ENCODE assay signal across 15 mouse cellular contexts in the genomic region with DNA sequence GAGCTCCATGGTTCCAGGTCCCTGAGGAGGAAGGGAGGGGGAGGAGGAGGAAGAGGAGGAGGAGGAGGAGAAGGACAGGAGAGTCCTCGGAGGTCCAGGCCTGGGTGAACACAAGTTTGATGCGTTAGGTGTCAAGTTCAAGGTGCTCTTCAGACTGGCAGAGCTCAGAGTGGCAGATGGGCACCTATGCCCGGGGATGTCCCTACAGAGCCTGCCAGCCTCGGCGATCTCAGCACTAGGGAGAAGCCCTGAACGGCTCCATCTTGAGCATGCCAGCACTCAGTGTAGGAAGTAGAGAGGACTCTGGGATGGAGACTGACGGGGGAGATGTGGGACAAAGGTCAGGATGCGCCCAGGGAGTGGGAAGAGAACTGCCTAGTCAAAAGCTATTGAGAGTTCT. TPM values are rescaled to one million over a fixed set of nuclear protein-coding genes. Genes with fewer than 3 reads are reported as not detected.
DNase-seq lines count a peak whose midpoint lies in the region; ATAC-seq and TF ChIP-seq lines count a peak whose summit lies in the region.
"Had no signal": no experiment of that assay in that cellular context is flagged by ENCODE, and none has a peak within 500 bp of the region (broad histone marks: within the 10 kb centered on the region; RNA-seq: fewer than 3 reads in every experiment).

No protein-coding gene starts in this region.

- DNase-seq in cerebellum, postnatal 25 days: peak; percentile 48 to 57
- no peak for DNase-seq in cerebellum, postnatal 14 days
- DNase-seq in hindbrain, embryonic 11.5 days (ENCODE audit: low spot score): no peak
- DNase-seq in neural tube, embryonic 10.5 days (ENCODE audit: extremely low spot score, low spot score): no peak
- DNase-seq in stomach, postnatal 0 days (ENCODE audit: low spot score): no peak
- DNase-seq in spleen, postnatal 10 days (ENCODE audit: low spot score in 2 of 2): no peak
- DNase-seq: adrenal gland, adult 8-10 months; heart, postnatal 4 days; kidney, adult 9 months; thymus, adult 18-20 months had no signal

- peaks cover 13% of the 10 kb centered on the region for H3K4me1 ChIP-seq in hindbrain, embryonic 16.5 days (ENCODE audit: control insufficient read depth, insufficient read depth, low read depth, low read length)
- peaks cover 6% of the 10 kb centered on the region for H3K4me1 ChIP-seq in hindbrain, embryonic 11.5 days (replicated peaks; ENCODE audit: control insufficient read depth, insufficient read depth, low read length)
- H3K4me1 ChIP-seq in neural tube, embryonic 12.5 days: peaks cover 33% of the 10 kb centered on the region
- peaks cover 2% of the 10 kb centered on the region; the same call in 1 of the 2 replicates for H3K4me1 ChIP-seq in stomach, postnatal 0 days (replicated peaks; ENCODE audit: control insufficient read depth, insufficient read depth)

- no peak for ATAC-seq in hindbrain, embryonic 16.5 days
- no peak for ATAC-seq in hindbrain, embryonic 11.5 days (ENCODE audit: low FRiP score)
- ATAC-seq in neural tube, embryonic 12.5 days (ENCODE audit: low FRiP score, low read depth): no peak
- no peak for ATAC-seq in stomach, postnatal 0 days (ENCODE audit: low FRiP score, low TSS enrichment)

- no peaks in the 10 kb centered on the region for H3K27me3 ChIP-seq in hindbrain, embryonic 16.5 days (replicated peaks; ENCODE audit: control insufficient read depth, insufficient read depth, low read length)
- no peaks in the 10 kb centered on the region for H3K27me3 ChIP-seq in hindbrain, embryonic 11.5 days (ENCODE audit: control insufficient read depth, insufficient read depth, low read length)
- no peaks in the 10 kb centered on the region for H3K27me3 ChIP-seq in neural tube, embryonic 12.5 days (replicated peaks)
- no peaks in the 10 kb centered on the region for H3K27me3 ChIP-seq in stomach, postnatal 0 days (ENCODE audit: control insufficient read depth, insufficient read depth, low read length)

- H3K4me3 ChIP-seq in hindbrain, embryonic 16.5 days (ENCODE audit: low read length): no peak overlapping the region
- H3K4me3 ChIP-seq in hindbrain, embryonic 11.5 days (ENCODE audit: low read depth, low read length): no peak overlapping the region
- no peak overlapping the region for H3K4me3 ChIP-seq in neural tube, embryonic 12.5 days
- no peak overlapping the region for H3K4me3 ChIP-seq in stomach, postnatal 0 days (ENCODE audit: low read depth, low read length)
- H3K4me3 ChIP-seq: layer of hippocampus, adult 2 months had no signal

- TF ChIP-seq EP300 in stomach, postnatal 0 days (optimal IDR thresholded peaks at IDR 0.05): no peak

- H3K9me3 ChIP-seq in hindbrain, embryonic 16.5 days (ENCODE audit: control insufficient read depth, low read length): no peaks in the 10 kb centered on the region
- H3K9me3 ChIP-seq in hindbrain, embryonic 11.5 days (ENCODE audit: control insufficient read depth, low read length): no peaks in the 10 kb centered on the region
- H3K9me3 ChIP-seq in neural tube, embryonic 12.5 days: no peaks in the 10 kb centered on the region
- H3K9me3 ChIP-seq in stomach, postnatal 0 days (ENCODE audit: control insufficient read depth, low read length): no peaks in the 10 kb centered on the region

- WGBS in hindbrain, embryonic 16.5 days: 67% methylated on average over 8 of the region's 8 CpGs
- 65% methylated on average over 8 of the region's 8 CpGs for WGBS in hindbrain, embryonic 11.5 days
- WGBS in neural tube, embryonic 12.5 days: 69% methylated on average over 8 of the region's 8 CpGs
- WGBS in stomach, postnatal 0 days: 64% methylated on average over 8 of the region's 8 CpGs

- H3K9ac ChIP-seq in hindbrain, embryonic 16.5 days (ENCODE audit: low read depth, low read length): peak overlapping the region; percentile 11; the same call in 1 of the 2 replicates
- no peak overlapping the region for H3K9ac ChIP-seq in hindbrain, embryonic 11.5 days (ENCODE audit: low read depth, low read length)
- 0 out of 2 replicates have a peak overlapping the region, but pooled peaks have one; percentile 38 for H3K9ac ChIP-seq in neural tube, embryonic 12.5 days
- no peak overlapping the region for H3K9ac ChIP-seq in stomach, postnatal 0 days (ENCODE audit: low read length)
- H3K9ac ChIP-seq: liver, embryonic 14.5 days had no signal

- no peak overlapping the region for H3K27ac ChIP-seq in hindbrain, embryonic 16.5 days (ENCODE audit: low read depth, low read length)
- H3K27ac ChIP-seq in hindbrain, embryonic 11.5 days (ENCODE audit: low read depth, low read length): no peak overlapping the region
- no peak overlapping the region for H3K27ac ChIP-seq in neural tube, embryonic 12.5 days
- H3K27ac ChIP-seq in stomach, postnatal 0 days (replicated peaks): no peak overlapping the region
- H3K27ac ChIP-seq: layer of hippocampus, adult 2 months; liver, embryonic 14.5 days; macrophage had no signal

- H3K36me3 ChIP-seq in hindbrain, embryonic 16.5 days (ENCODE audit: control insufficient read depth, insufficient read depth, low read length): peaks cover 12% of the 10 kb centered on the region
- H3K36me3 ChIP-seq in hindbrain, embryonic 11.5 days (ENCODE audit: control insufficient read depth, insufficient read depth, low read length): peaks cover 9% of the 10 kb centered on the region; the same call in 1 of the 2 replicates
- peaks cover 36% of the 10 kb centered on the region for H3K36me3 ChIP-seq in neural tube, embryonic 12.5 days
- peaks cover 14% of the 10 kb centered on the region for H3K36me3 ChIP-seq in stomach, postnatal 0 days (ENCODE audit: control insufficient read depth, insufficient read depth, low read length)

- no peak overlapping the region for H3K4me2 ChIP-seq in hindbrain, embryonic 16.5 days (ENCODE audit: low read length)
- H3K4me2 ChIP-seq in hindbrain, embryonic 11.5 days (replicated peaks; ENCODE audit: low read depth, low read length): no peak overlapping the region
- H3K4me2 ChIP-seq in neural tube, embryonic 12.5 days (replicated peaks): no peak overlapping the region; the same call in 1 of the 2 replicates
- H3K4me2 ChIP-seq in stomach, postnatal 0 days (replicated peaks; ENCODE audit: low read depth): no peak overlapping the region

- no peak for TF ChIP-seq CTCF in stomach, postnatal 0 days (IDR thresholded peaks at IDR 0.05; ENCODE audit: low read depth)

RNA-seq across cellular contexts. Expression of gene Thap3, which starts 2.1 kb away (rescaled TPM):
- polyA plus RNA-seq in hindbrain, embryonic 16.5 days (2015; fragmentation: Nextera tagmentation; extraction: Ambion mirVana): 35.4 and 35.7 TPM in 2 replicates
- polyA plus RNA-seq in hindbrain, embryonic 11.5 days (2014; fragmentation: Nextera tagmentation; extraction: Ambion mirVana): 20.0 and 20.4 TPM in 2 replicates
- 32.2 and 36.2 TPM in 2 replicates for polyA plus RNA-seq in neural tube, embryonic 12.5 days (2016; fragmentation: Nextera tagmentation; extraction: Ambion mirVana)
- polyA plus RNA-seq in stomach, postnatal 0 days (2015; fragmentation: Nextera tagmentation; extraction: Ambion mirVana): 22.2 and 23.5 TPM in 2 replicates

RNA-seq across cellular contexts. Expression of gene Phf13, which starts 9.4 kb away (rescaled TPM):
- polyA plus RNA-seq in hindbrain, embryonic 16.5 days (2015; fragmentation: Nextera tagmentation; extraction: Ambion mirVana): 21.3 and 24.8 TPM in 2 replicates
- polyA plus RNA-seq in hindbrain, embryonic 11.5 days (2014; fragmentation: Nextera tagmentation; extraction: Ambion mirVana): 15.2 and 19.4 TPM in 2 replicates
- polyA plus RNA-seq in neural tube, embryonic 12.5 days (2016; fragmentation: Nextera tagmentation; extraction: Ambion mirVana): 30.5 and 31.3 TPM in 2 replicates
- polyA plus RNA-seq in stomach, postnatal 0 days (2015; fragmentation: Nextera tagmentation; extraction: Ambion mirVana): 12.4 and 12.7 TPM in 2 replicates

RNA-seq across cellular contexts. Expression of gene Klhl21, which starts 22.0 kb away (rescaled TPM):
- 4.7 and 5.0 TPM in 2 replicates for polyA plus RNA-seq in hindbrain, embryonic 16.5 days (2015; fragmentation: Nextera tagmentation; extraction: Ambion mirVana)
- 2.7 and 3.0 TPM in 2 replicates for polyA plus RNA-seq in hindbrain, embryonic 11.5 days (2014; fragmentation: Nextera tagmentation; extraction: Ambion mirVana)
- polyA plus RNA-seq in neural tube, embryonic 12.5 days (2016; fragmentation: Nextera tagmentation; extraction: Ambion mirVana): 7.2 and 7.6 TPM in 2 replicates
- polyA plus RNA-seq in stomach, postnatal 0 days (2015; fragmentation: Nextera tagmentation; extraction: Ambion mirVana): 11.2 and 11.9 TPM in 2 replicates

RNA-seq across cellular contexts. Expression of gene Zbtb48, which starts 40.8 kb away (rescaled TPM):
- polyA plus RNA-seq in hindbrain, embryonic 16.5 days (2015; fragmentation: Nextera tagmentation; extraction: Ambion mirVana): 18.1 and 20.9 TPM in 2 replicates
- 18.0 and 19.6 TPM in 2 replicates for polyA plus RNA-seq in hindbrain, embryonic 11.5 days (2014; fragmentation: Nextera tagmentation; extraction: Ambion mirVana)
- polyA plus RNA-seq in neural tube, embryonic 12.5 days (2016; fragmentation: Nextera tagmentation; extraction: Ambion mirVana): 17.8 and 20.4 TPM in 2 replicates
- 10.1 and 10.6 TPM in 2 replicates for polyA plus RNA-seq in stomach, postnatal 0 days (2015; fragmentation: Nextera tagmentation; extraction: Ambion mirVana)

RNA-seq across cellular contexts. Expression of gene Tas1r1, which starts 51.7 kb away (rescaled TPM):
- 1.9 and 2.0 TPM in 2 replicates for polyA plus RNA-seq in hindbrain, embryonic 16.5 days (2015; fragmentation: Nextera tagmentation; extraction: Ambion mirVana)
- polyA plus RNA-seq in hindbrain, embryonic 11.5 days (2014; fragmentation: Nextera tagmentation; extraction: Ambion mirVana): 0.62 and 0.84 TPM in 2 replicates
- polyA plus RNA-seq in neural tube, embryonic 12.5 days (2016; fragmentation: Nextera tagmentation; extraction: Ambion mirVana): 1.2 and 1.4 TPM in 2 replicates
- 0.12 and 0.16 TPM in 2 replicates for polyA plus RNA-seq in stomach, postnatal 0 days (2015; fragmentation: Nextera tagmentation; extraction: Ambion mirVana)
- polyA plus RNA-seq: macrophage had no signal

Comparison
In these comparisons a context has a peak if more than half of its experiments do, and no peak if none do; other contexts are left out.
1. DNase-seq: peak in cerebellum, postnatal 25 days (2 of 2); none in cerebellum, postnatal 14 days (0 of 2), hindbrain, embryonic 11.5 days (single experiment), neural tube, embryonic 10.5 days (single experiment), stomach, postnatal 0 days (single experiment) and spleen, postnatal 10 days (0 of 2).
2. H3K9ac ChIP-seq: peak in hindbrain, embryonic 16.5 days (single experiment) and neural tube, embryonic 12.5 days (single experiment); none in hindbrain, embryonic 11.5 days (single experiment) and stomach, postnatal 0 days (single experiment).